Mouse (Mus musculus) G1E (cell line): ENCODE measurements around the gene Rnf150.

Experiments
- CTCF ChIP-seq: IDR thresholded peaks from 2 replicates; pipeline ENCODE4 v1.5.1; 2012; ENCODE audit warnings: low read depth, low read length, inconsistent platforms, mixed read lengths
- GATA1 ChIP-seq: IDR thresholded peaks from 2 replicates; pipeline ENCODE4 v1.6.1; 2012; ENCODE audit warnings: borderline replicate concordance, low read length, inconsistent platforms, mixed read lengths

DNA sequence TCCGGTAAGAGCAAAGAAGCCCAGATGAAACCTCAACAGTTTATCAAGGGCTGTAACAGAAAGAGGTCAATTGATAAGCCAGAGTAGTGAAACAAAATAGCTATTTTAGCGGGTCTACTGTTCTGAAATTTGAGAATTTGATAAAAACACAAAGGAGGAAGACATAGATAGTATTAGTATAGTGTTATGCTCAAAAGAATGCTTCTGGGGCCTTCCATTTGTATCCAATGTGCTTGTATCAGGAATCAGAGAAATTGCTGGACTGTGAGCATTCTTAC lies 3.9 kb upstream of the Rnf150 start:
- TF ChIP-seq CTCF (no peak), GATA1 (no peak)
